Mouse (Mus musculus): Measurements from ENCODE around the gene Palb2.
A peak's percentile ranks its signal among the peaks of the same experiment; 100 is the strongest.
"Not testable (repeated sequence)": the region's sequence is repeated elsewhere in the genome, so short reads cannot be mapped to it uniquely, and the experiment has no call there.

The Palb2 gene

GRCm38 (mm10) chr7:122132497-122133337 is at the start of gene Palb2, which contains the start of gene Dctn5:
Palb2 (minus strand) TSS chr7:122132985.
Dctn5 (plus strand) TSS chr7:122133041.
- peak; percentile 97 to 99 for DNase-seq

GRCm38 (mm10) chr7:122180720-122181119 is 47.9 kb upstream of the Palb2 start:
- no peak for DNase-seq

DNA sequence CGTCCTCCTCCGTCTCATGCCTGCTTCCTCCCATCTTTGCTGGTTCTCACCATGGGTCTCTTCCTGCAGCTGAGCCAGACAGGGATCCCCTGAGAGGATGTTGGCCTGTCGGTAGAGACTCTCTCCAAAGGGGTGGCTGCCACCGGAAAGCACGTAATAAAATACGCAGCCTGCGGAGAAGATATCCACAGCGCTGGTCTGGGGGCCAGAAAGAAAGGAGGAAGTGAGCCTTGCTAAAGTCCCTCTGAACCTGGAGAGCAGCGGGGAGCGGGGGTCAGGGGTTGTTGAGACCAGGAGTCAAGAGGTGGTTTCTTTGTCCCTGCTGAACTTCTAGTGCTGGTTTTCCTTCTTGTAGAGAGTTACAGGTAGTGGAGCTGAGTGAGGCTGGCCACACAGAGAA is 38.8 kb upstream of the Palb2 start:
- DNase-seq: no peak

GRCm38 (mm10) chr7:122170705-122171104 is 37.9 kb upstream of the Palb2 start:
- DNase-seq: no peak

DNA sequence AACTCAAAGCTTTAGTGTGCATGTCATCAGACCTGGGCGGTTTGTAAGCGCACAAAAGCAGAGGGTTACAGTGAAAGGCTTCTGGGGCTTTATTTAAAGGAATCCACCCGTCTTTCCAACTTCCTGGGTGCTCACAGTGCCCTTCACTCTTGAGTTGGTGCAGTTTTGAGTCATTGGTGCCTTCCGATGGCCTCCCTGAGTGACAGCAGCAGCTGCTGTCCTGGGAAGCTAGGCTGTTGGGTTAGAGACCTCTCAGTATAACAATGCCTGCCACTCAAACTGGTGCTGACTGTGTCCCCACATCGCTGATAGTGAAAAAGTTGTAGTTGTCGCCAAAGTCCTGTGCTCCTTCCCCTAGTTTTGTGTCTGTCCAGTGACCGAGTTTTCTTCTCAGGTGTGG is 34.4 kb upstream of the Palb2 start:
- DNase-seq: no peak

DNA sequence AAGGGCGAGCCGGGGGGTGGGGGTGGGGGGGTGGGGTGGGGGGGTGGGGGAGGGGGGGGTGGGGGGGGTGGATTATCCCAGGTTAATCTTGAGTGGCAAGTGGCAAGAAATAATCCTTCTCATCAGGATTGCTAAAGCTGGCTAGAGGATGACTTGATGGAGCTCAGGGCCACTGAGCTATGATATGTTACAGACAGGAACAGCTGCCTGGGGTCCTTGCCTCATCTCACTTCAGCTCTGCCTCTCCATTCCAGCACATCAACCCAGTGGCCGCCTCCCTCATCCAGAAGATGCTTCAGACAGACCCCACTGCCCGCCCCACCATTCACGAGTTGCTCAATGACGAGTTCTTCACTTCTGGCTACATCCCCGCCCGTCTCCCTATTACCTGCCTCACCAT is 31.0 kb upstream of the Palb2 start:
- DNase-seq: no peak

- DNase-seq: no peak
These were observed 27.3 kb upstream of the Palb2 start for GRCm38 (mm10) chr7:122160037-122160436.

GRCm38 (mm10) chr7:122158915-122159902 is 26.4 kb upstream of the Palb2 start, which contains the start of gene Plk1:
Plk1 (plus strand) TSS chr7:122159439.
- peak; percentile 73 to 80 for DNase-seq

- no peak for DNase-seq
These were observed 25.7 kb upstream of the Palb2 start for GRCm38 (mm10) chr7:122158488-122158887.

DNA sequence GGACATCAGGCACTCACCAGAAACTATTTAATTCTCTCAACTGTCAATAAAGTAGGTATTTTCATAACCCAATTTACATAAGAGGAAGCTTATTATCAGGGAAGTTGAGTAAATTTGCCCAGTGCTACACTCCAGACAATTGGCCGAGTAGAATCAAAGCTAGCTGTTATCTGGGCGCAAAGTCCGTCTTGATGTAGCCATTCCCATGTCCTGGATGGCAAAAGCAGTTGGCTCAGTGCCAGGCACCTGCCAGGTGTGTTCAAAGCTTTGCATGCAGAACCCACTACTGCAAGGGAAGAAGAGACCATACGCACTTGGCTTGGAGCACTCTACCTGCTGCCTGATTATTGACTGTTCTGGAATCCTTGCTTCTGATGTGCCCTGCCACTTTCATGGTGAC is 19.7 kb upstream of the Palb2 start:
- DNase-seq: peak in 1 of 2 experiments; percentile 8

GRCm38 (mm10) chr7:122140991-122141390 is 8.2 kb upstream of the Palb2 start:
- no peak for DNase-seq

- DNase-seq: no peak
These were observed 5.4 kb upstream of the Palb2 start for GRCm38 (mm10) chr7:122138190-122138589.

DNA sequence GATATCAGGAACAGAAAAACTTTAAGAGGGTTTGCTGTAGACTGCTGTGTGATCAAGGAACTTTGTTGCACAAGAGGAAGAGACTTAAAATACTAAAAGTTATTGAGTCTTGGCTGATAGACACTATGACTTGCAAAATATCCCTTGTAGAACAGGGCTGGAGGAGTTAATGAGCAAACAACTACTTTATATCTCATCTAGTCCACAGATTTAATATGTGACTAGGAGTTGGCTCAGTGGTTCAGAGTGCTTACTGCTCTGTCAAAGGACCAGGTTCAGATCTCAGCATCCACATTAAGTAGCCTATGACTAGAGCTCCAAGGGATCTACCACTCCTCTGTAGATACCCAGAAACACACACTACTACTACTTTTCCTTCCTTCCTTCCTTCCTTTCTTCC is 4.3 kb upstream of the Palb2 start:
- no peak for DNase-seq

- DNase-seq: no peak
These were observed 2.3 kb upstream of the Palb2 start for GRCm38 (mm10) chr7:122135070-122135469.

- no peak for DNase-seq
These were observed 497 bp upstream of the Palb2 start for GRCm38 (mm10) chr7:122133338-122133625.

GRCm38 (mm10) chr7:122131834-122132233 is 951 bp downstream of the Palb2 start:
- DNase-seq: no peak

DNA sequence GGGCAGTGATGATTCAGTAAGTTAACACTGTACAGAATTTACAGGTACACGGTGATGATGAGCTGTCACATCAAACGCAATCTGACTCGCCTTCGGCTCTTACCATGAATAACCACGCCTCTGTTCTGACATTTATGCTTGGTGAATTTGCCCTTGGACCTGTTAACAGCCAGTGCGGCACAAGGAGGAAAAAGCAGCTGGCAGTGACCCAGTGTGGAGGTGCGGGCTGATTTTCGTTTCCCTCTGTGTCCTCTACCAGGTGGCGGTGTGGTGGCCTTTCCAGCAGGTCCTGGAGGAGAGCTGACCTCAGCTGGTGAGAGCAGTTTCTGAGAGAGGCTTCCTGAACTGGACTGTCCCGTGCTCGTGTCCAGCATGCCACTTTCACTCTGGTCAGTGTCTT is 5.8 kb downstream of the Palb2 start:
- no peak for DNase-seq

DNA sequence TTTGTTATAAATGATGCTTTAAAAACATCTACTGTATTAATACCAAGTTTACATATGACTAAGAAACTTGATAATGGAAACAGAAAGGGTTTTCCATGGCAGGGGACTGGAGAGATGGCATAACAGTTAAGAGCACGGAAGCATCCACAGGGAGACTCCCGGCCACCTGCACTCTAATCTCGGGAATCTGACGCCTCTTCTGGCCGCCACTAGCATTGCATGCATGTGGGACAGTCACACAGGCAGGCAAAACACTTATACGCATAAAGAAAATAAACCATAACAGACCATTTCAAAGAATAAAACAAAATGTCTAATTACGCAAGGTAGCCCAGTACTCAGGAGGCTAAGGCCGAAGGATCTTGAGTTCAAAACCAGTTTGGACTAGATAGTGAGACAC is 7.1 kb downstream of the Palb2 start:
- DNase-seq: no peak

GRCm38 (mm10) chr7:122123518-122123917 is 9.3 kb downstream of the Palb2 start:
- DNase-seq: no peak

DNA sequence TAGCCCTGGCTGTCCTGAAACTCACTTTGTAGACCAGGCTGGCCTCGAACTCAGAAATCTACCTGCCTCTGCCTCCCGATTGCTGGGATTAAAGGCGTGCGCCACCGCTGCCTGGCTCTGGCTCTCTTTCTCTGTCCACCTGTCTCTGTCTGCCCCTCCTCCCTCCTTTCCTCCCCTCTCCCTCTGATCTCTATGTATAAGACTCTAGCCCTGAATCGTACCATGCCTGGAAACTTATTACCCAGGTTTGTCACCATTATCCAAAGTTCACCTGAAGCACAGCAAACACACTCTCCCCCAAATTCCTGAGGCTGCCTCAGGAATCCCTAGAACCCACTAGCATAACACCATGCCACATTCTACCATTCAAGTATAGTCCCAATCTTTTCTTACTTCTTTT is 24.6 kb downstream of the Palb2 start:
- no peak for DNase-seq

DNA sequence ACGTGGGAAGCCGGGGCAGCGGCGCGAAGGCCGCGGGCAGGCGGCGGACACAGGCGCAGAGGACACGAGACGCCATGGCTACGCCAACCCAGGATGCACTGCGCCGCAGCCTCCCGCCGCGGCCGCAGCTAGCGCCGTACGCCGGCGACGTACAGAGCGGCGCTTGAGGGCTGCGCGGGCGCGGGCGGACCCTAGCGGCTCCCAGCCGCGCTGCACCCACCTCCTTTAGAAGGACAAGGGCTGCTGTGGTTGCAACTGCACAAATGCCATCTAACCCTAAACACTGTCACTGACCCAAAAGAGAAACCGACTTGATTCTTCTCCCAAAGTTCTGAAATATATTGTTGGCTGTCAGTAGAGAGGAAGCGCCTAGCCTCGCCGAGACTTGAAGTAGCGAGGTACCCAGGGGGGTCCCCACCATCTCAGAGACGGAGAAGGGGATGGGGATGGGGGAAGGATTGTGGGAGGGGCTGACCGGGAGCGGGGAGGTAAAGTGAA is 31.0 kb downstream of the Palb2 start, which contains the start of gene Ndufab1:
Ndufab1 (minus strand) TSS at position 140 of the 498 bp plus-strand sequence.
- DNase-seq: peak; percentile 82 to 95

DNA sequence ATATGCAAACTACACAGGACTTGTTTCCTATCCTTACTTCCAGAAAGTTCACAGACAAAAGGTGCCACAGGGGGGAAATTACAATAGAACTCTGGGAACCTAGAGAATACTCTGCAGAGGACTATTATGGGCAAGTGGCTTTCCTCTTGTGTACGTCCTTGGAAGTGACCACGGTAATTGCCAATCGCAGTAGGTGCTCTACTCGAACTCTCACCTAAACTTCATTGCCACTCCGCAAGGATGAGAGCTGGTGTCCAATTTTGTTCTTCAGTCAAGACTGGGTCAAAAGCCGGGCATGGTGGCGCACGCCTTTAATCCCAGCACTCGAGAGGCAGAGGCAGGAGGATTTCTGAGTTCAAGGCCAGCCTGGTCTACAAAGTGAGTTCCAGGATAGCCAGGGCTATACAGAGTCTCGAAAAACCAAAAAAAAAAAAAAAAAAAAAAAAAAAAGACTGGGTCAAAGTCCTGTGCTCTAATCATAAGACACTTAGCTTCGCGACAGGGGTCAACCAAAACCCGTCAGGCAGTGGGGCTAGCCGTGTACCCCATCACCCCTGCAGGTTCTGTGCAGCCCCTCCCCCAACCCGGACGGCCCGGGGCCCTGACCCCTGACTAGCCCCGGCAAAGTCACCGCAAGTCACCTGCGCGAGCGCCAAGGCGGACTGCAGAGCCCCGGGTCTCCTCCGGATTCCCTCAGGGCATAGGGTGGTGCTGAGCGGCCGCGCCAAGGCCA is 31.6 kb downstream of the Palb2 start:
- DNase-seq: not testable (repeated sequence)

DNA sequence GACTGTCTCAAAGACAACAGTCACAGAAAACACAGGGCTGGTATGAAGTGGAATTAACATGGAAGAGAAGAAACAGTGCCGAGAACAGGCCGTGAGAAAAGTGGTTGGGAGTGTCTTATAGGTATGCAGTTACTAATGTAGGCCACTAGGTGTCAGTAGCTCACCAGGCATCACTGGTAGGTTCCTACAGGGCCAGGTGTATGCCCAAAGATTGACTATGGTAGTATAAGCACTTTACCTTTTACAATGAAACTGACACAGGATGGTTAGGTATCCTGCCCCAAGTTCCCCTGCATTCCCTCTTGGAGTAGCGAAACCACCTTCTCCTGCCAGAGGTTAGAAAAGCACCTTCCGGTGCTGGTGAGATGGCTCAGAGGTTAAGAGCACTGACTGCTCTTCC is 33.6 kb downstream of the Palb2 start:
- DNase-seq: peak; percentile 46 to 55
